Mouse (Mus musculus): ENCODE results near the gene Mut.

DNA sequence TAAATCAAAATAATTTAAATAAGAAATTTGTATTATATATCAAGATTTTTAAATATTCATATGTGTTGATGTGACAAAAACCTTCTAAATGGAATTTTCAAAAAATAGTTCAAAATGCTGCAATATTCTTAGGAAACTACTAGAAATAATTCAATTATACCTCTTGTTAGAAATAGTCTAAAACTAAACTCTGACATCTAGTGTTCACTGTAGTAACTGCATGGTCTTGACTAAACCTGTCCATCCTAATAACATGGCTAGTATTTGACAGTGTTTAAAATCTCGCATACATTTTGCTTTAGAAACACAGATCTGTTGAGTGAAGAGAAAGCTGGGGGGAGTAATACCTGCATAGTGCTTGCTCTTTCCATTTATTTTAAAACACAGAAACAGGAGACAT, 37.6 kb upstream of the Mut start:
- TF ChIP-seq CTCF (IDR thresholded peaks at IDR 0.05; ENCODE audit: extremely low read depth, insufficient read depth, low read length), result no peak
- TF ChIP-seq POLR2A (IDR thresholded peaks at IDR 0.05; ENCODE audit: extremely low read depth, insufficient read depth, low read length), result no peak

All from cortical plate, adult 2 months (tissue).